Mouse (Mus musculus): Measurements from ENCODE around the gene Gm128. TPM values are rescaled to one million over a fixed set of nuclear protein-coding genes. Genes with fewer than 3 reads are reported as not detected.
A peak's percentile ranks its signal among the peaks of the same experiment; 100 is the strongest.

The Gm128 gene
- polyA plus RNA-seq, 1 experiment from 2014 or later: 0.12 TPM

DNA sequence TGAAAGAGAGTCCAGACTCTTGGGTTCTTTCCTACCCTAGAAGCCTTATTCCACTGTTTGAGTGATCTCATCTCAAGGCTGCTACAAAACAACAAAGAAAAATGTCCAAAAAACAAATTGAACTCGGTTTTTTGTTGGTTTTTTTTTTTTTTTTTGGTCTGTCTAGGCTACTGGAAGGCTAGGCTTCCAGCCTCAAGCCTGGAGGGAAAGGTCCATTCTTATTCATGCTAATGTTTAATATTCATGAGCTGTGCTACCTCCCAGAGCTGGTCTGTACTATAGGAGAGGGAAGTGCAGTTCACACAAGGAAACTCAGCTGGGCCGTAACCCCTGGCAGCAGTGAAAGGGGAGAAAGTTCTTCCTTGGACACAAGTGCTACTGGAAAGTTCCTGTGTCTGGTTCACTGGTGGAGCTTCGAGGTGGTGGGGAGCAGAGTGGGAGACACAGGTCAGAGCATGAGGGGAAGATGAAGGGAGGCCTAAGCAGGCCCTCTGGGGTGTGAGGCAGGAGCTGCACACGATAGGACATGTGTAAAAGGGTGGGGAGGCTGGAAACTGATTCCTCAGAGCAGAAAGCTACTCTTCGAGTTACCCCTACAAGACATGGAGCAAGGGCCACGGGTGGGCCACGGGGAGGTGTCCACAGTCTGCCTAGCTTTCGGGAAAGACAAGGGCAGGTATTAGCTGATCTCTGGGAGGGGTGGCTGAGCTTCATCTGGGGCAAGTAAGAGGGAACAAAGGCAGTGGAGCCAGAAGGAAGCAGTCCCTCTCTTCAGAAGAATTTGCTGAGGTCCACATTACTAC is 10.7 kb downstream of the Gm128 start:
- 0 out of 2 replicates have a peak, but pooled peaks have one; percentile 19 for ATAC-seq (ENCODE audit: insufficient read depth)
- H3K4me2 ChIP-seq: peak overlapping the region; percentile 97
- peak overlapping the region; percentile 96 for H3K9ac ChIP-seq
- 12% methylated on average over 8 of the region's 8 CpGs for WGBS (ENCODE audit: insufficient replicate concordance)
- H3K27ac ChIP-seq (replicated peaks): peak overlapping the region; percentile 91
- peaks cover 44% of the 10 kb centered on the region for H3K36me3 ChIP-seq (replicated peaks)
- no peaks in the 10 kb centered on the region for H3K9me3 ChIP-seq (replicated peaks)
- H3K4me3 ChIP-seq (replicated peaks): peak overlapping the region; percentile 82
- peaks cover 59% of the 10 kb centered on the region for H3K4me1 ChIP-seq (replicated peaks)
- H3K27me3 ChIP-seq: no peaks in the 10 kb centered on the region

DNA sequence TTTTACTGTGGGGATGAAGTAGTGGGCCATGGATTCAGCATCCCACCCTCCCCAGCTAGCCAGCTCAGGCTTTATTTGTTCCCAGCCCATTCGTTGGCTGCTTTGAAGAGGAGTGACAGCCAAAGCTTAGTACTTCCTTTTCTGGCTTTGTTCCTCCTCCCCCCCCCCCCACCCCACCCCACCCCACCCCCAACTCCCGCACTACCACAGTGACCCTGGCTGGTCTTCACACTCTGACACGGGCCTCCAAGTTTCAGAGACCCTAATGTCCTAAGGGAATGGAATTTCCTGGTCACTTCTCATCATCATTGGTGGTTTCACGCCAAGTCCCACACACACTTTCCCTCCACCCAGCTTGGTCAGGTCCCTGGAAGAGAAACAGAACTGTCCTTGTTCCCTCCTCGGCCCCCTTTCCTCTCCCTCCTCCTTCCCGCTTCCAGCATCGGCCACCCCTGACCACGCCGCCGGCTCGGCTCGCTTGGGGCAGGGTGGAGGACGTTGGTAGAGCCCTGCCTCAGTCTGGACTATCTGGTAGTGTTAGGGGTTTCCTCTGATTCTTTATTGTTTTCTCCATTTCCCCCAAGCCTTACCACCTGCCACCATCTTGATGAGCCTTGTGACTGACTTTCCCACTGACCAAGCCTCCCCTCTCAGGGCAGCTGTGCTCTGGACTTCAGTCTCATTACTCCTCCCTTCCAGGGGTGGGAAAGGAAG is 11.5 kb downstream of the Gm128 start:
- Histone ChIP-seq H3K9ac (peak overlapping the region; percentile 96), H3K36me3 (replicated peaks) (peaks cover 43% of the 10 kb centered on the region), H3K27ac (replicated peaks) (peak overlapping the region; percentile 91), H3K4me2 (peak overlapping the region; percentile 97), H3K4me1 (replicated peaks) (peaks cover 59% of the 10 kb centered on the region), H3K27me3 (no peaks in the 10 kb centered on the region), H3K4me3 (replicated peaks) (peak overlapping the region; percentile 82), H3K9me3 (replicated peaks) (no peaks in the 10 kb centered on the region)
- WGBS (ENCODE audit: insufficient replicate concordance): under 1% methylated on average over 13 of the region's 13 CpGs
- ATAC-seq (ENCODE audit: insufficient read depth): no peak

DNA sequence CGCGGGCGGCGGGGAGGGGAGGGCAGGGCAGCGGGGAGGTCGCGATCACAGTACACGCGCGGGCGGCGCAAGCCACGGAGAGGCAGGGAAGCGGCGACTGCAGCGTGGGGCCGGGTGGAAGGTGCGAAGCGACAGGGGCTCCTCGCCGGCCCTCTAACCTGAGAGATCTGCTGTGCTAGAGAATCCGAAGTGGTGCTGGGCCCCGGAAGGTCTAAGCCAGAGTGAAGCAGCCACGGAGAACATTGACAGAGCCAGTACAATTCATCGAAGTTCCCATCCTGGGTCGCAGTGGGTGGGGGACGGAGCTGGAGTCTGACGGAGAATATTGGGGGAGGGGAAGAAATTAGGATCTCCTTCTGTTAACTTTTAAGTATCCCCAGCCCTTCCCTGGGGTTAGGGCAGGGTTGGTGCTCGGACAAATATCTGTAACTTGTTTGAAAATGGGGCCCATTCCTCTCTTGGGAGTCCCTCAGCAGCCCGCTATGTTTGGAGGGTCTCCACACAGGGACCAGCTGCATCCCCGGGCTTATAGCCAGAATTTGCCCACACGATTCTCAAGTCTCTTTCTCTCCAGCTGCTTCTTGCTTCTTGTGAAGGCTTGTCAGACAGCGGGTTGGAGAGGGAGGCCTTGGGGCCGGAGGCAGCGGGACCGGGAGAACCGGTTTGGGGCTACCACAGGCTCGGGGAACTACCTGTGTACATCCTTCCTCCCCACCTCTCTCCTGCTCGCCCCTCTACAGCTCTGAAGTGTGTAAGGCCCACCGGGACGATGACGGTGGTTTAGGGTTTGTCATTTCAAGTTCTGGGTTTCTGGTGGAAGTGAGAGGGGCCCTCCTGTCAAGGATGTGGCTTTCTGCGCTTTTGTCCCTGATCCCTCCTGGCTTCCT is 12.3 kb downstream of the Gm128 start:
- Histone ChIP-seq H3K9ac (peak overlapping the region; percentile 96), H3K4me1 (replicated peaks) (peaks cover 62% of the 10 kb centered on the region)
- 0% methylated on average over 43 of the region's 43 CpGs for WGBS (ENCODE audit: insufficient replicate concordance)

DNA sequence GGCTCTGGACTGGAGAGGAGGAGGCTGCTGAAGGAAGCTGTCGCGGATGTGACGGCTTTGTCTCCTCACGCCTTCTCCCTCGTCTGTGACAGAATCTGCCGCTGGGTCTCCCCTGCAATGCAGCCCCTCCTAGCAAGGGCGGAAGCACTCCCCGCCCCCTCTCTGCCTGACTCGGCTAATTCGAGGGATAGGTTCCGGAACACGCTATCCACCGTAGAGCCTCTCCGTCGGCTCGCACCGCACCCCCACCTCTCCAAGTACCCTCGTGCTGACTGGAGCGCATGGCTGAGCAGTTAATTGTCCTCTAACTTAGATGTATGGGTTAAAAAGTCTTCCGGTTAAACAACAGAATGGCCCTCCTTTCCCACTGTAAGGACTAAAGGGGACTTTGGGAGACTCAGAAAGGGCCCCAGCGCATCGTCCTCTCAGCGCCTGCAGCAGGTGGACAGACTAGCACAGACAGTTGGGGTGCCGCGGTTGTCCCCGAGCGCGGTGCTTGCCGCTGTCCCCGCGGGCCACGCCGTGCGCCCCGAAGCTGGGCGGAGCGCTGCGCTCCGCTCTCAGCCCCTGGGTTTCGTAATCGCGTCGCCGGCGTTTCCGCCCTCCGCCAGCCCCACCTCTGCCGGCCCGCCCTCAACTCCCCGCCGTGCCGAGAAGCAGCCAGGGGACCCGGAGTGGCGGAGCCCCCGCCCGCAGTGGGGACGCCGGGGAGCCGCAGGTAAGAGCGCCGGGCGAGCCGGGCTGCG is 13.1 kb downstream of the Gm128 start, which contains the start of gene Cdc42se1:
Cdc42se1 (plus strand) TSS at position 585 of the 746 bp plus-strand sequence.
- Histone ChIP-seq H3K4me1 (replicated peaks) (peaks cover 58% of the 10 kb centered on the region), H3K9me3 (replicated peaks) (no peaks in the 10 kb centered on the region), H3K36me3 (replicated peaks) (peaks cover 32% of the 10 kb centered on the region), H3K4me2 (peak within 1 kb of the TSS; percentile 97), H3K4me3 (replicated peaks) (peak within 1 kb of the TSS; percentile 82), H3K27me3 (no peaks in the 10 kb centered on the region), H3K27ac (replicated peaks) (peak within 1 kb of the TSS; percentile 91), H3K9ac (peak within 1 kb of the TSS; percentile 96)
- WGBS (ENCODE audit: insufficient replicate concordance): under 1% methylated on average over 63 of the region's 64 CpGs
- ATAC-seq (ENCODE audit: insufficient read depth): peak; percentile 89

More for the DNA sequence above, 12.3 kb downstream of the Gm128 start:
- Histone ChIP-seq H3K4me3 (replicated peaks) (peak overlapping the region; percentile 82), H3K4me2 (peak overlapping the region; percentile 97), H3K27me3 (no peaks in the 10 kb centered on the region), H3K36me3 (replicated peaks) (peaks cover 35% of the 10 kb centered on the region), H3K9me3 (replicated peaks) (no peaks in the 10 kb centered on the region), H3K27ac (replicated peaks) (peak overlapping the region; percentile 91)
- peak; percentile 13 for ATAC-seq (ENCODE audit: insufficient read depth)

DNA sequence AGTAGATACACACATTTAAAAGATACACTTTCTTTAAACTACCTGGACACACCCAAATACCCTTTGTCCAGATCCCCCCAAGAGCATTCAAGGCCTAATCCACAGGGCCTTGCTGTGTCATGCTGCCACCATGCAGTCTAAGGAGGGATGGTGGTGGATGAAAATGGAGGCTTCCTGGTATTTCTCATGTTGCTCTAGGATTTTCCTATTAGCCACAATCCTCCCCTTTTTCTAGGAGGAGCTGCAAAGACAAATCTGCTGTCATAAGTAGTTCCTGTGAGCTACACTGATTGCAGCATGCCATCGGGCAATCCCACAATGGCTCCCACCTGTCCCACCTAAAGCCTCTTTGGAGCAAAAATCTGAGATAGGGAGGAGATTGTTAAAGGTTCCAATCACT is 14.2 kb downstream of the Gm128 start:
- peak overlapping the region; percentile 97 for H3K4me2 ChIP-seq
- no peak overlapping the region for H3K27ac ChIP-seq (replicated peaks)
- peak overlapping the region; percentile 82 for H3K4me3 ChIP-seq (replicated peaks)
- ATAC-seq (ENCODE audit: insufficient read depth): no peak
- peaks cover 49% of the 10 kb centered on the region for H3K4me1 ChIP-seq (replicated peaks)
- H3K27me3 ChIP-seq: no peaks in the 10 kb centered on the region
- H3K36me3 ChIP-seq (replicated peaks): peaks cover 23% of the 10 kb centered on the region
- 44% methylated on average over 1 of the region's 1 CpGs for WGBS (ENCODE audit: insufficient replicate concordance)
- no peaks in the 10 kb centered on the region for H3K9me3 ChIP-seq (replicated peaks)
- no peak overlapping the region for H3K9ac ChIP-seq

DNA sequence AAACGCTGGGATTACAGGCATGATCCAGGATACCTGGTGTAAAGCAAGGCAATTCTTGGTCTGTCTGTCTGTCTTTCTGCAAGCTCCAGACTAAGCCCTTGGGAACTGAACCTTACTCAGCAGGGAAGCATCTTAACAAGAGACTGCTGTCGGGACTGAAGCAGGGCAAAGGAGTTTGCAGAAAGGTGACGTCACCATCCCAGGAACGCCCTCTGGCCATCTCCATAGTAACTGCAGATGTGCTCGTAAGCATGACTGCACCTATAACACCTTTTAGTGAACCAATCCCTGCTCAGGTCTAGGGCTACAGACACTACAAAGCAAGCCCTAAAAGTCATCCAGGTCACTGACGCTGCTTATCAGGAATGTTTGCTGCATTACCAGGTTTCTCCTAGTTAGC is 17.1 kb downstream of the Gm128 start:
- H3K9ac ChIP-seq: no peak overlapping the region
- H3K27ac ChIP-seq (replicated peaks): no peak overlapping the region
- ATAC-seq (ENCODE audit: insufficient read depth): no peak
- no peak overlapping the region for H3K4me2 ChIP-seq
- peaks cover 15% of the 10 kb centered on the region; the same call in 1 of the 2 replicates for H3K36me3 ChIP-seq (replicated peaks)
- H3K4me3 ChIP-seq (replicated peaks): no peak overlapping the region
- WGBS (ENCODE audit: insufficient replicate concordance): 67% methylated on average over 6 of the region's 6 CpGs
- no peaks in the 10 kb centered on the region for H3K27me3 ChIP-seq
- H3K9me3 ChIP-seq (replicated peaks): no peaks in the 10 kb centered on the region
- H3K4me1 ChIP-seq (replicated peaks): peaks cover 20% of the 10 kb centered on the region

DNA sequence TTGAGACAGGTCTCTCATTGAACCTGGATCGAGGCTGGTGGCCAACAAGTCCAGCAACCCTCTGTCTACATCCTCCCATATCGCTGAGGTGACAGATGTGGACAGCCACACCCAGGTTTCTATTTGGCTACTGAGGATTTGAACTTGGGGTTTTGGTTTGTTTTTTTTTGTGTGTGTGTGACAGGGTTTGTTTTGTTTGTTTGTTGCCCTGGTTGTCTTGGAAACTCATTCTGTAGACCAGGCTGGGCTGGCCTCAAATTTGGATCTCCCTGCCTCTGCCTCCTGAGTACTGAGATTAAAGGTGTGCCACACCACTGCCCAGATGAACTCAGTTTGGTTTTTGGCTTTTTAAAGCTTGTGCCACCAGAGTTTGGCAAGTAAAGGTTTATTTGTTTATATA is 18.4 kb downstream of the Gm128 start:
- Histone ChIP-seq H3K4me3 (replicated peaks) (no peak overlapping the region), H3K4me1 (replicated peaks) (peaks cover 19% of the 10 kb centered on the region), H3K27me3 (no peaks in the 10 kb centered on the region), H3K9me3 (replicated peaks) (no peaks in the 10 kb centered on the region), H3K4me2 (no peak overlapping the region), H3K9ac (no peak overlapping the region), H3K27ac (replicated peaks) (no peak overlapping the region), H3K36me3 (replicated peaks) (peaks cover 15% of the 10 kb centered on the region; the same call in 1 of the 2 replicates)
- 85% methylated on average over 2 of the region's 2 CpGs for WGBS (ENCODE audit: insufficient replicate concordance)
- ATAC-seq (ENCODE audit: insufficient read depth): no peak

DNA sequence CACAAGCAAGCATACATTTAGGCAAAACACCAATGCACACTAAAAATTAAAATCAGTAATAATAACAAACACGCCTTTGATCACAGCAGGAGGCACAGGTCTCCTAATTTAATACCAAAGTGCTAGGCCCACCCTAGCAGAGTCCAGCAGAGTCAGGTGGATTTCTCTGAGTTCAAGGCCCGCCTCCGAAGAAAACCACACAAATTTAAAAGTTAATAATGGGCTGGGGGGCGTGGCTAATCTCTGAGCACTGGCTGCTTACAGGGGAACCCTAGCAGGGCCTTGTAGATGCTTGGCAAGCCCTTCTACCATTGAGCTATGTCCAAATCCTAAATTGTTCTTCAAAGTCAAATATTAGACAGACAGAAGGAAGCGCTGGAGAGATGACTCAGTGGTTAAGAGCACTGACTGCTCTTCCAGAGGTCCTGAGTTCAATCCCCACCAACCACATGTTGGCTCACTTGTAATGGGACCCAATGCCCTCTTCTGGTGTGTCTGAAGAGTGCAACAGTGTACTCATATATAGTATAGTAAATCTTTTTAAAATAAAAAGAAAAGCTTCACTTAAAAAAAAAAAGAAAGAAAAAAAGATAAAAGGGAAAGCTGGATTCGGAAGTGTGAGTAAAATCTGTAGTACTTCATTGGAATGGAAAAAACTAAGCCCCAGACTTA is 22.8 kb downstream of the Gm128 start:
- H3K27me3 ChIP-seq: no peaks in the 10 kb centered on the region
- H3K9me3 ChIP-seq (replicated peaks): no peaks in the 10 kb centered on the region
- WGBS (ENCODE audit: insufficient replicate concordance): 37% methylated on average over 6 of the region's 6 CpGs
- H3K4me1 ChIP-seq (replicated peaks): peaks cover 35% of the 10 kb centered on the region
- ATAC-seq (ENCODE audit: insufficient read depth): no peak
- peak overlapping the region; percentile 92 for H3K9ac ChIP-seq
- peaks cover 33% of the 10 kb centered on the region for H3K36me3 ChIP-seq (replicated peaks)
- H3K4me3 ChIP-seq (replicated peaks): peak overlapping the region; percentile 91
- peak overlapping the region; percentile 84 for H3K4me2 ChIP-seq
- H3K27ac ChIP-seq (replicated peaks): peak overlapping the region; percentile 94

DNA sequence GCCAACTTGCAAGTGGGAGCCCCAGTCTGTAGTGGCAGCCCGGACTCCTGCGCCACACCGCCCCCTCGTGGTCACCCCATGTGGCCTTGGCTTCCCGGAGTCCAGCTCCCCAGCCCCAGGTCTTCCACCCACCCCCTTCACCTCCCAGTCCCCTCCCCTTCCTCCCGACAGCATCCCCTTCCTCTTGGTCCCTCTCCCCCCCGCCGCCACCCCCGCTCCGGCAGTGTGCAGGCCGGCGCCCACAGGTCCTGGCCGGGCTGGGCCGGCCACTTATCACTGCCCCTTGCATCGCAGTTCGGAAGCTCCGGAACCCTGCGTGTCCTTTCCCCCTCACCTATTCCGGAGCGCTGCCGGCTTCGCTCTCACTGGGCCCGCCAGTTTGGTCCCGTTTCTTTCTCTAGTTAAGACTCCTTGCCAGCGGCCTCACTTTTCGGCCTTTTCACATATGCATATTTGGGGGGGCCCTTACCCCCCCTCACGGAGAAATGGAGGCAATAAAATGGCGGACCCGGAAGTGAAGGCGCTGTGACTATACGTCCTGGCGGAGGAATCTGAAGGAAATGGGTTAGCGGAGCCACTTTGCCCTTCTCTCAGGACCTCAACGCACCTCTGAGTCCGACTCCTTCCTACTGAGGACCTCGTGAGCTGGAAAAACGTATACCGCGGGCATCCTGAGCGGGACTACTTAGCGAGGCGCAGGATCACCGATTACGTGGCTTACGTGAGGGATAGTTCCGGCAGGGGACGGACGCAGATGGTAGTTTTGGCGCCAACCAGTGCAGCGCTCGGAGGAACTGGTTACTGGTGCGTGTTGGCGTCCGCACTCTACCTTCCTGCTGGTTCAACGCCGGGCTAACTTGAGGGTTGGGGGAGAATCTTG is 23.9 kb downstream of the Gm128 start, which contains the start of gene Gabpb2:
Gabpb2 (minus strand) TSS at position 662 of the 880 bp plus-strand sequence.
- no peaks in the 10 kb centered on the region for H3K27me3 ChIP-seq
- H3K9me3 ChIP-seq (replicated peaks): no peaks in the 10 kb centered on the region
- H3K4me2 ChIP-seq: peak within 1 kb of the TSS; percentile 84
- H3K9ac ChIP-seq: peak within 1 kb of the TSS; percentile 92
- peaks cover 41% of the 10 kb centered on the region for H3K4me1 ChIP-seq (replicated peaks)
- peaks cover 35% of the 10 kb centered on the region for H3K36me3 ChIP-seq (replicated peaks)
- peak within 1 kb of the TSS; percentile 94 for H3K27ac ChIP-seq (replicated peaks)
- peak within 1 kb of the TSS; percentile 91 for H3K4me3 ChIP-seq (replicated peaks)
- ATAC-seq (ENCODE audit: insufficient read depth): peak; percentile 83
- under 1% methylated on average over 56 of the region's 56 CpGs for WGBS (ENCODE audit: insufficient replicate concordance)

Measured in liver, embryonic 15.5 days (tissue).